Mouse (Mus musculus): Measurements from ENCODE around the gene Desi2. TPM values are rescaled to one million over a fixed set of nuclear protein-coding genes. Genes with fewer than 3 reads are reported as not detected.
"Not testable (repeated sequence)": the region's sequence is repeated elsewhere in the genome, so short reads cannot be mapped to it uniquely, and the experiment has no call there.

Desi2 gene
- 11.4 TPM for polyA plus RNA-seq (2012; fragmentation: generic; extraction: Trizol)

DNA sequence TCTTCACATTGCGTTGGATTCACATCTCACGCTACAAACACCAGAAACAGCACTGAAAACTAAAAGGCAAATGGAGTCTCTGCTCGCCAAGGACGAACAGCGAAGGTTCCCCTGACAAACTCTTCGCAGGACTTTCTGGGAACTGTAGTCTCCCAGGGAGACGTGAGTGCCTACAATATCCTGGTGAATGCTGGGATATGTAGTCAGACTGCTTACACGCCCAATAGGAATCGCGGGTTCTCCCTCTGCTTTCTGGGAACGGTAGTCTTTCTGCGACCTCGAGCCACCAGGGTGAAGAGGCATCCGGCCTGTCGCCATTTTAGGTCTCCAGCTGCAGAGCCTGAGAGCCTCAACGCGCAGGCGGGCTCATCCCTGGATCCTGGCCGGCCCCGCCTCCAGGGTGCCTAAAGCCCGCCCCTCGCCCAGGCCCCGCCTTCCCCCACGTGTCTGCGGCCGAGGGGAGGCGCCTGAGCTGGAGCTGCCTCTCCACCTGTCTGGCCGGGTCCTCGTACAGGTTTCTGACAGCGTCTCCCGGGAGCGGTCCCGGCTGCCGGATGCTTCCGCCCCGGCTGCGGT lies at the start of gene Desi2:
Desi2 (plus strand) TSS at position 202 of the 576 bp plus-strand sequence.
- peak within 1 kb of the TSS; percentile 16 for H3K4me3 ChIP-seq
- not testable (repeated sequence) for H3K27me3 ChIP-seq (ENCODE audit: control insufficient read depth, insufficient read depth, insufficient read length); H3K36me3 ChIP-seq (ENCODE audit: control insufficient read depth, insufficient read depth)
- H3ac ChIP-seq (ENCODE audit: control insufficient read depth, insufficient read length) = peak within 1 kb of the TSS; percentile 27
- H3K79me2 ChIP-seq (ENCODE audit: control insufficient read depth, insufficient read depth) = peaks cover 40% of the 10 kb centered on the region
- peak within 1 kb of the TSS; percentile 78 for H3K4me2 ChIP-seq (ENCODE audit: low read depth)
- TF ChIP-seq POLR2A (IDR thresholded peaks at IDR 0.05; ENCODE audit: insufficient read length, low read depth) = peak; percentile 54
- peak in 1 of 3 experiments; percentile 27 for TF ChIP-seq MYOD1 (IDR thresholded peaks at IDR 0.05; ENCODE audit: control insufficient read depth in 1 of 3, insufficient read length in 2 of 3, low read depth in 2 of 3)
- TF ChIP-seq POLR2AphosphoS2 (IDR thresholded peaks at IDR 0.05; ENCODE audit: insufficient read length, low read depth) = peak; percentile 42

GRCm38 (mm10) chr1:178146513-178146912 lies 40.7 kb upstream of the Desi2 start:
- H3K79me2 ChIP-seq (ENCODE audit: control insufficient read depth, insufficient read depth); H3K4me2 ChIP-seq (ENCODE audit: low read depth); H3ac ChIP-seq (ENCODE audit: control insufficient read depth, insufficient read length); H3K4me3 ChIP-seq; H3K36me3 ChIP-seq (ENCODE audit: control insufficient read depth, insufficient read depth); H3K27me3 ChIP-seq (ENCODE audit: control insufficient read depth, insufficient read depth, insufficient read length): not testable (repeated sequence)

DNA sequence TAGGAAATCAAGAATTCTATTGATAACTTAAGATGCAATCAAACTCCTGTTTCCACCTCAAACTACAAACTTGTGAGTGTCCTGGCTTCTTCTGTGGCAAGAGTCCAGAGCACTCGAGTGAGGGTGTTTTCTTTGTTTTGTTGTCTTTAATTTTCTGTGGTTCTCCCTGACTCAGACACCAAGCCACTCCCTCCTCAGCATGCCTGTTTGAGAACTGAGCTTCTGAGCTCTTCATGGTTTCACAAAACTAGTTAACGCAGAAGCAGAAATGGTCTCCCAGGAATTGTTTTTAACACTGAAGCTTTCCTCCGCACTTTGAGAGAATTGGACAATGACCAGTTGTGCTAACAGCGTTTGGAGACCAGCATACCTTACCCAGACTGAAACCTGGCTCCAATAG lies 40.3 kb upstream of the Desi2 start:
- H3K27me3 ChIP-seq (ENCODE audit: control insufficient read depth, insufficient read depth, insufficient read length); H3K4me3 ChIP-seq; H3ac ChIP-seq (ENCODE audit: control insufficient read depth, insufficient read length); H3K79me2 ChIP-seq (ENCODE audit: control insufficient read depth, insufficient read depth); H3K36me3 ChIP-seq (ENCODE audit: control insufficient read depth, insufficient read depth): not testable (repeated sequence)
- H3K4me2 ChIP-seq (ENCODE audit: low read depth) = peak overlapping the region; percentile 19

DNA sequence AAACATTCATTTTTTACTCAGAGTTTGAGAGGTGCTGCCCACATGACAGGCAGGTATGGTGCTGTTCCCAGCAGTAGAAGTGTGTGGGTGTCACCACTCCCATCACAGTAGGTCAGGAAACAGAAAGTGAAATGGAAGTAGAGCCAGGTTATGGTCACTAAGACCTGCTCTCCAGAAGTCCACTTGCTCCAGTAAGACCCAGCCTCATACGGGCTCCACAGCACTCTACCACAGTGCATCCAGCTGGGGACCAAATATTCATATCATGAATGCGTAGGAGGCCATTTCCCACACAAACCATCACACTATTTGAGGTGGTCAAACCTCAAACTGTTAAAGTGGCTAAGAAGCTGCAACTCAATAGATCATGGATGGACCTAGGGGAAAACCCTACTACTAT lies 5.0 kb upstream of the Desi2 start:
- no peak overlapping the region for H3K4me2 ChIP-seq (ENCODE audit: low read depth)

GRCm38 (mm10) chr1:178185591-178185990 lies 1.6 kb upstream of the Desi2 start:
- Histone ChIP-seq H3K79me2 (ENCODE audit: control insufficient read depth, insufficient read depth) (peaks cover 23% of the 10 kb centered on the region), H3ac (ENCODE audit: control insufficient read depth, insufficient read length) (no peak overlapping the region), H3K4me3 (no peak overlapping the region), H3K27me3 (ENCODE audit: control insufficient read depth, insufficient read depth, insufficient read length) (no peaks in the 10 kb centered on the region), H3K4me2 (ENCODE audit: low read depth) (no peak overlapping the region), H3K36me3 (ENCODE audit: control insufficient read depth, insufficient read depth) (no peaks in the 10 kb centered on the region)
- TF ChIP-seq MYOD1 (IDR thresholded peaks at IDR 0.05; ENCODE audit: control insufficient read depth in 1 of 3, insufficient read length in 2 of 3, low read depth in 2 of 3) = no peak
- no peak for TF ChIP-seq POLR2A (IDR thresholded peaks at IDR 0.05; ENCODE audit: insufficient read length, low read depth)
- no peak for TF ChIP-seq MYOG (IDR thresholded peaks at IDR 0.05; ENCODE audit: control insufficient read depth in 1 of 3, insufficient read depth in 1 of 3, insufficient read length in 2 of 3, low read depth in 2 of 3)
- TF ChIP-seq REST (IDR thresholded peaks at IDR 0.05; ENCODE audit: insufficient read depth, insufficient read length) = no peak
- no peak for TF ChIP-seq USF1 (IDR thresholded peaks at IDR 0.05; ENCODE audit: low read depth)
- no peak for TF ChIP-seq MAX (IDR thresholded peaks at IDR 0.05; ENCODE audit: low read depth)
- no peak for TF ChIP-seq CEBPB (IDR thresholded peaks at IDR 0.05; ENCODE audit: insufficient read depth, poor library complexity, severe bottlenecking)
- no peak for TF ChIP-seq TCF12 (IDR thresholded peaks at IDR 0.05; ENCODE audit: insufficient read depth, poor library complexity, severe bottlenecking)
- no peak for TF ChIP-seq SRF (IDR thresholded peaks at IDR 0.05; ENCODE audit: control insufficient read depth, insufficient read length, low read depth)
- TF ChIP-seq POLR2AphosphoS2 (IDR thresholded peaks at IDR 0.05; ENCODE audit: insufficient read length, low read depth) = no peak
- TF ChIP-seq TCF3 (IDR thresholded peaks at IDR 0.05; ENCODE audit: insufficient read length, low read depth) = no peak
- TF ChIP-seq E2F4 (IDR thresholded peaks at IDR 0.05; ENCODE audit: insufficient read depth) = no peak

More for the DNA sequence above, 5.0 kb upstream of the Desi2 start:
- TF ChIP-seq SRF (IDR thresholded peaks at IDR 0.05; ENCODE audit: control insufficient read depth, insufficient read length, low read depth) = no peak
- TF ChIP-seq E2F4 (IDR thresholded peaks at IDR 0.05; ENCODE audit: insufficient read depth) = no peak
- no peak for TF ChIP-seq TCF12 (IDR thresholded peaks at IDR 0.05; ENCODE audit: insufficient read depth, poor library complexity, severe bottlenecking)
- no peak for TF ChIP-seq REST (IDR thresholded peaks at IDR 0.05; ENCODE audit: insufficient read depth, insufficient read length)
- TF ChIP-seq POLR2AphosphoS2 (IDR thresholded peaks at IDR 0.05; ENCODE audit: insufficient read length, low read depth) = no peak
- TF ChIP-seq CEBPB (IDR thresholded peaks at IDR 0.05; ENCODE audit: insufficient read depth, poor library complexity, severe bottlenecking) = no peak
- no peak for TF ChIP-seq MYOD1 (IDR thresholded peaks at IDR 0.05; ENCODE audit: control insufficient read depth in 1 of 3, insufficient read length in 2 of 3, low read depth in 2 of 3)
- no peak for TF ChIP-seq POLR2A (IDR thresholded peaks at IDR 0.05; ENCODE audit: insufficient read length, low read depth)
- TF ChIP-seq USF1 (IDR thresholded peaks at IDR 0.05; ENCODE audit: low read depth) = no peak
- no peak for TF ChIP-seq MYOG (IDR thresholded peaks at IDR 0.05; ENCODE audit: control insufficient read depth in 1 of 3, insufficient read depth in 1 of 3, insufficient read length in 2 of 3, low read depth in 2 of 3)
- TF ChIP-seq TCF3 (IDR thresholded peaks at IDR 0.05; ENCODE audit: insufficient read length, low read depth) = no peak
- no peak for TF ChIP-seq MAX (IDR thresholded peaks at IDR 0.05; ENCODE audit: low read depth)
- Histone ChIP-seq H3K36me3 (ENCODE audit: control insufficient read depth, insufficient read depth) (no peaks in the 10 kb centered on the region), H3K4me3 (no peak overlapping the region), H3ac (ENCODE audit: control insufficient read depth, insufficient read length) (no peak overlapping the region), H3K27me3 (ENCODE audit: control insufficient read depth, insufficient read depth, insufficient read length) (no peaks in the 10 kb centered on the region), H3K79me2 (ENCODE audit: control insufficient read depth, insufficient read depth) (no peaks in the 10 kb centered on the region)

GRCm38 (mm10) chr1:178187810-178188209 lies 593 bp downstream of the Desi2 start:
- H3K79me2 ChIP-seq (ENCODE audit: control insufficient read depth, insufficient read depth) = peaks cover 46% of the 10 kb centered on the region
- H3K4me3 ChIP-seq = peak overlapping the region; percentile 16
- H3K36me3 ChIP-seq (ENCODE audit: control insufficient read depth, insufficient read depth); H3K4me2 ChIP-seq (ENCODE audit: low read depth); H3K27me3 ChIP-seq (ENCODE audit: control insufficient read depth, insufficient read depth, insufficient read length): not testable (repeated sequence)
- H3ac ChIP-seq (ENCODE audit: control insufficient read depth, insufficient read length) = peak overlapping the region; percentile 27
